Mouse (Mus musculus) mouse trophoblast stem cell (cell line): Measurements from ENCODE around the gene Gpbar1.
"Not testable (repeated sequence)": the region's sequence is repeated elsewhere in the genome, so short reads cannot be mapped to it uniquely, and the experiment has no call there.

Experiments
- in situ Hi-C, 2 experiments: fragments of 300-500 bp; cut with MseI, MboI; formaldehyde crosslinking; loops; 2 replicates in 1 of 2; 3 replicates in 1 of 2; pipeline ENCODE4 v1.15.1; 2025

Gene Gpbar1

GRCm38 (mm10) chr1:74277883-74278537 is 340 bp upstream of the Gpbar1 start:
- in situ Hi-C loops: no loop called here

GRCm38 (mm10) chr1:74278988-74279387 is 638 bp downstream of the Gpbar1 start:
- in situ Hi-C loops: no loop called here

DNA sequence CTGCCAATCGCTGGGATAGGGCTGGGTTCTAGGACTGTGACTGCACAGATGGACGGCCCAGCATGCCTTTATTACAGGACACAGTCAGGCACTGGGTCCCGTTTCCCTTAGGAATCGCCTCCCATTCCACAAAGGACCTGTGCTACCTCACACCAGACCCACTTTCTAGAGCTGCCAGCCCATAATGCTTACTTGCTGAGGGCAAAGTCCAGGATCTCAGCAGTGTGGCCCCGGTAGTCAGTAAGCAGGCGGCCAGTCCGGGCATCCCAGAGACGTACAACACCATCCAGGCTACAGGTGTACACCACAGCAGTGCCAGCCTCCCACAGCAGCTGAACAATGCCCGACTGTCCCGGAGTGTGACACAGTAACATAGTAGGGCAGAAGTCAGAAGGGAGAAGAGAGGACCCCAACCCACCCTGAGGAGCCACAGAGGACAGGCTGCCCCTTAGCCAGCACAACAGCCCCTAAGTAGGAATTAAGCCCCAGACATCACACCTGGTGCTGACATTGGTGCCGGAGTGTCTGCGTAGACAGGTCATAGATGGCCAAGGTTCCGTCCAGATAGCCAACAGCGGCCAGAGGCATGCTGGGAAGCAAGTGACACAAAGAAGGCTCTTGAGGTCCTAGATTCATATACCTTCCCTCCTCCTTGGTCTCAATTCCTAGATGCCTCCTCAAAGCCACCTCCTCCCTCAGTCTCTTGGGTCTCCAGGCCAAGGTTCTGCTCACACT is 2.4 kb downstream of the Gpbar1 start:
- in situ Hi-C loops: no loop called here

- in situ Hi-C loops: no loop called here
Measured at GRCm38 (mm10) chr1:74281372-74281771, 3.0 kb downstream of the Gpbar1 start.

DNA sequence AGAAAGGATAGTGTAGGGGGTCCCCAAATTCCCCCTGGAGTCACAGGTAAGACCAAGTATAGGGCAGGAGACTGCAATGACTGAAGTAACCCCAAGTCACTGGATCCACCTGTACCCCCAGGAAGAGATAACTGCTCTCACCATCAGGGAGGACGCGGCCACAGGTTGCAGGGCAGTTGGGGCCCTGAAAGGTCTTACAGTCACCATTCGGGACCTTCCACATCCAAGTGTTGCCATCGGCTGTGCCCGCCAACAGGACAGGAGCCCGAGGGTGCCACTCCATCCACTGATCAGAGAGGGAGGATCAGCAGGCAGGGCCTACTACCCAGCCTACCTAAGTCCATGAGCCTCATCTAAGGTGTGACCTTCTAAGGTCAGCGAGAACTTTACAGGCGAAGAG is 3.5 kb downstream of the Gpbar1 start:
- in situ Hi-C loops: no loop called here

- in situ Hi-C loops: no loop called here
Measured at GRCm38 (mm10) chr1:74282896-74283625, 4.7 kb downstream of the Gpbar1 start.

- in situ Hi-C loops: no loop called here
Measured at GRCm38 (mm10) chr1:74283686-74284463, 5.5 kb downstream of the Gpbar1 start.

- in situ Hi-C loops: no loop called here
Measured at GRCm38 (mm10) chr1:74284543-74285160, 6.3 kb downstream of the Gpbar1 start, which contains the start of the genes Aamp and Pnkd. Gene Aamp (minus strand): TSS chr1:74284738. Gene Pnkd (plus strand): TSS chr1:74284930.

GRCm38 (mm10) chr1:74285212-74286010 is 7.1 kb downstream of the Gpbar1 start:
- in situ Hi-C loops: no loop called here

DNA sequence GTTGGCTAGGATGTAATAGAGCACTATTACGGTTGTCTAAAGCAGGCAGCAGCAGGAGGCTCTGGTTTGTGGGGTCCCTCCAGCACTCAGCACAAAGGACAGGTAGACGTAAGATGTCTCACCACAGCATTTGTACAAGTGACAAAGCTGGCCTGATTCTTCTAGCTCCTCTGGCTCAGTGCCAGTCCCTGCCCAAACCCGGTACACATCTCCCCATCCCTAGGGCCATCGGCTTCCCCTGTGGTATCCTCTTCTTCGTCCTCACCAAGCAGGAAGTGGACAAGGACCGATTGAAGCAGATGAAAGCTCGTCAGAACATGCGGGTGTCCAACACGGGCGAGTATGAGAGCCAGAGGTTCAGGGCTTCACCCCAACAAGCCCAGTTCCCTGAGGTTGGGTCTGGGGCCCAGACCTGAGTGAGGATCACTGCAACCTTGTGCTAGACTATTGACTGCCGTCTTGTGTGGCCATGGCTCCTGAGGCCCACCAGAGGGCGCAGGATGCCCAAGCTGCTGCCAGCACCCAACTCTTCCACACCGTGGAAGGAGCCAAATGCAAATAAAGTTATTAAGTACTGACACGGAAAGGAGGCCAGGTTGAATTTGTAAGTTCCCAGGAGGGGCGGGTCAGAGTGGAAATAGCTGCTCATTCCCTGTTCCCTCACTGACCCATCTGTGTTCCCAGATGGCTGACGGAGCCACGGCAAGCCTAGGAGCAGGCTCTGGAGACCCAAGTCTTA is 8.7 kb downstream of the Gpbar1 start:
- in situ Hi-C loops: not testable (repeated sequence)

- in situ Hi-C loops: no loop called here
Measured at GRCm38 (mm10) chr1:74288327-74288726, 10.0 kb downstream of the Gpbar1 start.

GRCm38 (mm10) chr1:74289248-74289647 is 10.9 kb downstream of the Gpbar1 start:
- in situ Hi-C loops: no loop called here

DNA sequence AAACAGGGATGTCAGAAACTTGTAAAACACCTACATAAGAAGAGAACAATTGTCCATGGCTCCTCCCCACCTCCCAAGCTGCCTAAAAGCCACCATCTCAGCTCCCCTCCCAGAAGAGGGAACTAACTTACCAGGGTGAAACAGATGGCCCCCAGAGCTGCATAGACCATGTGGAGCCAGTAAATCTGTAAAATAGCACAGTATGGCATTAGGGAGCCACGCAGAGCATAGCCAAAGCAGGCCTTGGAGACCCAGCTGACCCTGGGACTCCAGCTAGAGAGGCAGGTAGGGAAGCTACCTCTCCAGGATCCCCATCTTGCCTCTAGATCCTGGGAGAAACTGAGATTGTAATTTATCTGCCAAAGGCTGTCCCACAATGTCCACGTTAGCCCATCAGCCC is 11.4 kb downstream of the Gpbar1 start:
- in situ Hi-C loops: no loop called here

GRCm38 (mm10) chr1:74290141-74290540 is 11.8 kb downstream of the Gpbar1 start:
- in situ Hi-C loops: no loop called here

DNA sequence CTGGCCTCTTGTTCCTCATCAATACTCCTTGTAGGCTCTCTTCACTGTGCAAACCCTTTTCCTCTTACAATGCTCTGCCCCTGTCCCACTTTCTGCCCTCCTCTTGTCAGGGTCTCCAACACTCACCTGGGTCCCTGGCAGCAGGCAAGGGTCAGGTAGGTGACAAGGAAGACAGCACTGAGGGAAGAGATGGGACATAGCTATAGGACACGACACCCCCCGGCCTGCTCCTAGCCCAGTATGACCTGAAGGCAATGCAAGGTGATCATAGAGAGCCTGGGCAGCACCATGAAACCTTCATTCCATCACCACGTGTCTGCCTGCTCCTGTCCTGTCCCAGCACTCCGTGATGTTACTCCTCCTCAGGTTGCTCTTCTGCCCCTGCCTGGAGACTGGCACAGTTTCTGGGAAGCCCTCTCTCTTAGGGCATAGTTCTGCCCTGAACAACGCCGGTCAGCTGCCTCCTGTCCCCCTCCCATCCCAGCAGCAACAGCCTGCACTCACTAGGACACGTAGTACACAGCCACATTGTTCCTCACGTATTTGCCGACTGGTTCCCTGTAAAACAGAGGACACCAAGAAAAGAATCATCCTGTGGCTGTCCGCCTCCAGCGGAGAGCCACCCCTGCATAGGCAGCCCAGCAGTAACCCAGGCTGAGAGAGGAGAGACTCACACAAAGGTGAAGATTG is 14.1 kb downstream of the Gpbar1 start:
- in situ Hi-C loops: no loop called here

DNA sequence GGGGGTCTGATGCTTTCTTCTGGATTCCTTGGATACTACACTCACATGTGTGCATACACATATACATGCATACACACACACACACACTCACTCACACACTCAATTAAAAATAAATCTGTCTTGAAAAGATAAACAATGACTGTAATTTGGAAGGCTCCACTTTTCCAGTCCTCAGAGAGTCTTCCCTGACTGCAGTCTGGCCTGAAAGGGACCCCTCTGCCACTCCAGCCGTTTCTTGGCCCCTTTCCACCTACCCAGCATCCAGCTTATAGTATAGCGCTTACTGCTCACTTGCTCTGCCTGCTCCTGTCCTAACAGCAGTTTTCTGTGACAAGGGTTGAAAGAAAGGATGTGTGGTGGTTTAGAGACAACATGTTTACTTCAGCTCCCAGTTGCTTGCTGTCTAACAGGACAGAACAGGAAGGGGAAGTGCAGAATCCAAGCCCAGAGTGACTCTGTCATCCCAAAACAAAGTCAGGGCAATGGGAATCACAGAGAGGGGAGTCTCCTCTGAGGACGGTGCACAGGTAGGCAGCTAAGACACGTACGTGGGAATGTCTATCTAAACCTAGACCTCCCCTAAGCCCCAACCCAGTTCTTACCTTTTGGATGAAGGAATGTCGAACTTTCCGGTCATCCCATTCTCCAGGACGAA is 15.1 kb downstream of the Gpbar1 start:
- in situ Hi-C loops: no loop called here

GRCm38 (mm10) chr1:74294090-74294643 is 15.8 kb downstream of the Gpbar1 start:
- in situ Hi-C loops: no loop called here

- in situ Hi-C loops: no loop called here
Measured at GRCm38 (mm10) chr1:74294733-74295455, 16.5 kb downstream of the Gpbar1 start.
